Comparison of ENCODE assay signal across 10 mouse cellular contexts in the genomic region with DNA sequence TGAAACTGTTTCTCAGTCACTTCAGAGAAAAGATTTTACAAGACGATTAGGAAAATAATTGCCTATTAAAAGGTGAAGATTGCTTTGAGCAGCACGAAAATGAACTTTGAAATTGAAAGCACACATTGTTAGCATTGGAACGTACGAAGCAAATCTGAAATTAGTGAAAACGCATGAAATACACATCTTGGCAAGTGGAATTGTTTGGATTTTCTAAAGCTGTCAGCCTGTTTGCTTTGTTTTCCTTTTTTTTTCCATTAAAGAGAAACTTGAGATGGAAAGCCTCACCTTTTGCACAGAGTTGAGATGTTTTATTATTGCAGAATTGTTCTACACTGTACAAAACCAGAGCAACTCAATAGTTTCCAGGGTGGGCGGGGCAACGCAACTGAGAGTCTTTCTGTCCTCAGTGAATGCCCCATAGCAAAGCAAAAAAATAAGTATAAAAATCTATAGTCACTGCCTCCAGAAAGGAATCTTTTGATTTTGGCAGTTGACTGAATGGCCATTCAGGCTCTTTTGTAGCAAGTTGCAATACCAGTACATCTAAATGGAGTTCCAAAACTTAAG.
DNase-seq lines count a peak whose midpoint lies in the region; ATAC-seq and TF ChIP-seq lines count a peak whose summit lies in the region.
"Had no signal": no experiment of that assay in that cellular context is flagged by ENCODE, and none has a peak within 500 bp of the region (broad histone marks: within the 10 kb centered on the region; RNA-seq: fewer than 3 reads in every experiment).

No protein-coding gene starts in this region.

- H3K4me2 ChIP-seq in forebrain, postnatal 0 days (ENCODE audit: low read depth) = peak overlapping the region; percentile 7; the same call in 1 of the 2 replicates
- peak overlapping the region; percentile 38 for H3K4me2 ChIP-seq in midbrain, embryonic 12.5 days (replicated peaks)
- no peak overlapping the region for H3K4me2 ChIP-seq in heart, embryonic 11.5 days

- peak overlapping the region; percentile 41; the same call in 1 of the 2 replicates for H3K27ac ChIP-seq in forebrain, postnatal 0 days (ENCODE audit: low read depth, low read length)
- peak overlapping the region; percentile 80 for H3K27ac ChIP-seq in midbrain, embryonic 12.5 days (replicated peaks)
- no peak overlapping the region for H3K27ac ChIP-seq in heart, embryonic 11.5 days (ENCODE audit: low read depth, low read length)

- WGBS in forebrain, postnatal 0 days = 25% methylated on average over 7 of the region's 7 CpGs
- WGBS in midbrain, embryonic 12.5 days = 33% methylated on average over 7 of the region's 7 CpGs
- WGBS in heart, embryonic 11.5 days (ENCODE audit: insufficient replicate concordance) = 80% methylated on average over 7 of the region's 7 CpGs

- no peaks in the 10 kb centered on the region for H3K36me3 ChIP-seq in forebrain, postnatal 0 days (ENCODE audit: insufficient read depth)
- no peaks in the 10 kb centered on the region for H3K36me3 ChIP-seq in midbrain, embryonic 12.5 days
- no peaks in the 10 kb centered on the region for H3K36me3 ChIP-seq in heart, embryonic 11.5 days (ENCODE audit: control insufficient read depth, insufficient read depth, low read length)

- ATAC-seq in forebrain, postnatal 0 days = no peak
- no peak for ATAC-seq in midbrain, embryonic 12.5 days (ENCODE audit: low FRiP score, low read depth)
- no peak for ATAC-seq in heart, embryonic 11.5 days (replicated peaks; ENCODE audit: insufficient number of reproducible peaks, low FRiP score, low TSS enrichment)
- ATAC-seq: inflammation-experienced regulatory T-cells, adult 6 months had no signal

- no peak overlapping the region for H3K4me3 ChIP-seq in forebrain, postnatal 0 days (ENCODE audit: low read depth, low read length)
- no peak overlapping the region for H3K4me3 ChIP-seq in midbrain, embryonic 12.5 days
- no peak overlapping the region for H3K4me3 ChIP-seq in heart, embryonic 11.5 days (ENCODE audit: low read depth, low read length)

- TF ChIP-seq POLR2A in brain, embryonic 14.5 days (IDR thresholded peaks at IDR 0.05; ENCODE audit: borderline replicate concordance, extremely low read depth, insufficient read depth, insufficient read length, poor library complexity, severe bottlenecking) = no peak

- no peaks in the 10 kb centered on the region for H3K9me3 ChIP-seq in forebrain, postnatal 0 days (ENCODE audit: low read length)
- no peaks in the 10 kb centered on the region for H3K9me3 ChIP-seq in midbrain, embryonic 12.5 days
- H3K9me3 ChIP-seq in heart, embryonic 11.5 days (replicated peaks; ENCODE audit: control insufficient read depth, low read length) = no peaks in the 10 kb centered on the region

- no peak for TF ChIP-seq CTCF in brain, embryonic 14.5 days (IDR thresholded peaks at IDR 0.05; ENCODE audit: borderline replicate concordance, extremely low read depth, insufficient read depth, insufficient read length)
- no peak for TF ChIP-seq CTCF in forebrain, postnatal 0 days (IDR thresholded peaks at IDR 0.05; ENCODE audit: low read depth)

- no peak overlapping the region for H3K9ac ChIP-seq in forebrain, postnatal 0 days
- H3K9ac ChIP-seq in midbrain, embryonic 12.5 days (replicated peaks) = 0 out of 2 replicates have a peak overlapping the region, but pooled peaks have one; percentile 28
- H3K9ac ChIP-seq in heart, embryonic 11.5 days (ENCODE audit: low read depth, low read length) = no peak overlapping the region

- peaks cover 17% of the 10 kb centered on the region for H3K4me1 ChIP-seq in forebrain, postnatal 0 days (ENCODE audit: insufficient read depth)
- H3K4me1 ChIP-seq in midbrain, embryonic 12.5 days = peaks cover 74% of the 10 kb centered on the region
- H3K4me1 ChIP-seq in heart, embryonic 11.5 days (ENCODE audit: control insufficient read depth, insufficient read depth, low read length) = peaks cover 18% of the 10 kb centered on the region

- no peaks in the 10 kb centered on the region for H3K27me3 ChIP-seq in forebrain, postnatal 0 days (ENCODE audit: insufficient read depth, low read length)
- H3K27me3 ChIP-seq in midbrain, embryonic 12.5 days = no peaks in the 10 kb centered on the region
- no peaks in the 10 kb centered on the region for H3K27me3 ChIP-seq in heart, embryonic 11.5 days (ENCODE audit: control insufficient read depth, insufficient read depth, low read length)

- DNase-seq in adipocyte (ENCODE audit: low spot score) = peak; percentile 61
- DNase-seq in brain, embryonic 14.5 days (ENCODE audit: low read depth) = peak; percentile 83
- peak; percentile 45 for DNase-seq in forebrain, postnatal 0 days
- no peak for DNase-seq in urinary bladder, adult 2 months (ENCODE audit: low spot score)
- DNase-seq in cerebellum, adult 18-20 months = no peak
- DNase-seq: lung, adult 2 months; retina, postnatal 1 day had no signal

Comparison
In these comparisons a context has a peak if more than half of its experiments do, and no peak if none do; other contexts are left out.
1. DNase-seq: peak in adipocyte (single experiment), brain, embryonic 14.5 days (single experiment) and forebrain, postnatal 0 days (single experiment); none in urinary bladder, adult 2 months (single experiment) and cerebellum, adult 18-20 months (0 of 2).